Mouse (Mus musculus): ENCODE data around the gene Fam83b. TPM values are rescaled to one million over a fixed set of nuclear protein-coding genes. Genes with fewer than 3 reads are reported as not detected.

Fam83b gene
- total RNA-seq (2012; rRNA removed) (0.08 TPM in 2 replicates), total RNA-seq (2014; rRNA removed) (0.40 and 0.45 TPM in 2 replicates), polyA plus RNA-seq (2012; ENCODE audit: insufficient read length, low read depth) (0.41 and 0.60 TPM in 2 replicates)

DNA sequence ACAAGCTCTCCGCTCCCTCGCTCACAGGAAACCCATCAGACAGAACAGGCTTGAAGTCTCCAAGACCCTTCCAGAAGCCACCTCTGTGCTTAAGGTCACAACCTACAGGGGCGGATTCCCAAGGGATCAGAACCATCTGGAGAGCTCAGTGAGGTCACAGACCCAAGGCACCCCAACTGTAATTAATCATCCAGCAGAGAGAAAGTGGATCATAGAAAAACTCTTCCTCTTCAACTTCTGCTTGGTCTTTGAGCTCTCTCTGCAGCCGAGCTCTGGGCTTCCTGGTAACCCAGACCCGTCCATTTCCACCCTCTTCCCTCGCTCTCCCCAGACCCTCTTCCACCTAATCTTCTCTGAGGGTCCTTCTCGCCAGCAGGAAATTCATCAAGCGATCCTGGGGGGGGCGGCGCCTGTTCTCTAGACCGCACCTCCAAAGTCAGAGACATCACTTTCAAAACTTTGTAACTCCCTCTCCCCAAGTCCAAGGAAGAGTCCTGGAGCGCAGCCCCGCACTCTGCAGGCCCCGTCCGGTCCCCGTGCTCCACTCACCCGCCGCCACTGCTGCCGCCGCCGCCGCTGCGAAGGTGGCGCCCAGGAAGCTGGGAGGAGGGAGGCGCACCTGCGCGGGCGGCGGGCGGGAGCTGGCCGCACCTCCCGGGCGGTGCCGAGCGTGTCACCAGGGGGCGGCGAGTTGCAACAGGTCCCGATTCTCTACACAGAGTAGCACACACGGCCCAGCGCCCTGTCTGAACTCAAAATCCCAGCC is at the start of gene Fam83b:
Gene Fam83b (minus strand): TSS at position 602 of the 766 bp plus-strand sequence.
- Histone ChIP-seq H3K79me2 (replicated peaks; ENCODE audit: control insufficient read depth, extremely low read depth, insufficient read depth, poor library complexity, severe bottlenecking) (no peaks in the 10 kb centered on the region), H3K9ac (ENCODE audit: insufficient read depth, low read depth) (no peak within 1 kb of the TSS; the same call in 1 of the 2 replicates), H3K4me1 (ENCODE audit: control insufficient read depth in 1 of 2, insufficient read depth in 2 of 2) (peaks cover 0 to 15% of the 10 kb centered on the region in 2 experiments; a peak in 2 of 4 replicates), H3K9me3 (replicated peaks; ENCODE audit: low read length) (no peaks in the 10 kb centered on the region), H3K4me2 (ENCODE audit: insufficient read depth, low read depth, poor library complexity, severe bottlenecking) (peak within 1 kb of the TSS; percentile 52), H3K27me3 (replicated peaks) (no peaks in the 10 kb centered on the region), H3K36me3 (replicated peaks in 1 of 2; ENCODE audit: control insufficient read depth in 1 of 2, insufficient read depth in 1 of 2, low read length in 1 of 2) (no peaks in the 10 kb centered on the region), H3K4me3 (replicated peaks in 1 of 3; ENCODE audit: low read depth in 2 of 3, low read length in 2 of 3, poor library complexity in 1 of 3) (peak within 1 kb of the TSS in 2 of 3 experiments; percentile 58 to 59), H3K27ac (ENCODE audit: insufficient read depth, low read depth) (no peak within 1 kb of the TSS)
- DNase-seq (ENCODE audit: extremely low read depth) = peak; percentile 35
- dilution Hi-C loops (cut with MboI; ENCODE audit: extremely low pct_ligation_motif_present, extremely low pct_unique_long_range_greater_than_20kb, low sequenced_read_pairs) = no loop called here
- TF ChIP-seq NRF1 (IDR thresholded peaks at IDR 0.05; ENCODE audit: low read depth, low read length) = peak; percentile 63
- TF ChIP-seq MAX (IDR thresholded peaks at IDR 0.05; ENCODE audit: low read length) = no peak
- TF ChIP-seq UBTF (IDR thresholded peaks at IDR 0.05; ENCODE audit: low read depth, low read length) = 0 out of 2 replicates have a peak, but pooled peaks have one; percentile 56
- no peak for TF ChIP-seq ZC3H11A (IDR thresholded peaks at IDR 0.05; ENCODE audit: low read depth, low read length)
- TF ChIP-seq MXI1 (IDR thresholded peaks at IDR 0.05; ENCODE audit: low read depth, low read length) = 0 out of 2 replicates have a peak, but pooled peaks have one; percentile 31
- TF ChIP-seq MEF2A (IDR thresholded peaks at IDR 0.05; ENCODE audit: borderline replicate concordance, low read depth, low read length) = no peak
- TF ChIP-seq CTCF (conservative IDR thresholded peaks at IDR 0.05 in 1 of 2, IDR thresholded peaks at IDR 0.05 in 1 of 2; ENCODE audit: low read depth in 2 of 2, low read length in 2 of 2) = peak in 1 of 2 experiments; percentile 17; a peak in 1 of 4 replicates
- TF ChIP-seq ELF1 (IDR thresholded peaks at IDR 0.05; ENCODE audit: low read depth, low read length) = peak; percentile 18; the same call in 1 of the 2 replicates
- in situ Hi-C loops (cut with MboI; ENCODE audit: low pct_ligation_motif_present, low pct_unique_long_range_greater_than_20kb, low sequenced_read_pairs) = no loop called here

DNA sequence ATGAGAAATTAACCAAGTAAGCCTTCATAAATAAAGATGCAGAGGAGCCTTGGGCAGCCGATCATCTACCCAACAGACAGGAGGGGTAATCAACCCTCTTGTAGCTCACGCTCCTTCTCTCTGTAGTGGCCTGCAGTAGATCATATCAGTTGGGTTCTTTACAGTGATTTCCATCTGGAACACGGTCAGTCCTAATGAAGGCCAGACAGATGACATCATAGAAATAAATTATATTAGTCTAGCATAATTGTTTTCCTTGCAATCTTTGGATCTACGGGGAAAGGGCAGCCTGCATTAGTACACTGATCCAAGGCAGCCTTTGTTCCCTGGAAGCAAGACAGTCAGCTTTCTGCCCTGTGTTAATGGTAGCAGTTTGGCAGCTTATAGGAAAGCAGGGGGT is 47.2 kb upstream of the Fam83b start:
- dilution Hi-C loops (cut with MboI; ENCODE audit: extremely low pct_ligation_motif_present, extremely low pct_unique_long_range_greater_than_20kb, low sequenced_read_pairs) = no loop called here
- H3K27me3 ChIP-seq (replicated peaks) = no peaks in the 10 kb centered on the region
- TF ChIP-seq TCF12 (IDR thresholded peaks at IDR 0.05; ENCODE audit: low read depth, low read length) = no peak
- no peak for TF ChIP-seq ZC3H11A (IDR thresholded peaks at IDR 0.05; ENCODE audit: low read depth, low read length)
- TF ChIP-seq RAD21 (IDR thresholded peaks at IDR 0.05; ENCODE audit: low read depth, low read length) = no peak
- TF ChIP-seq E2F4 (IDR thresholded peaks at IDR 0.05; ENCODE audit: insufficient replicate concordance, low read depth, low read length) = no peak
- no peak for DNase-seq (ENCODE audit: extremely low read depth)
- no peaks in the 10 kb centered on the region for H3K36me3 ChIP-seq (replicated peaks in 1 of 2; ENCODE audit: control insufficient read depth in 1 of 2, insufficient read depth in 1 of 2, low read length in 1 of 2)
- no peak overlapping the region for H3K9ac ChIP-seq (ENCODE audit: insufficient read depth, low read depth)
- H3K4me1 ChIP-seq (ENCODE audit: control insufficient read depth in 1 of 2, insufficient read depth in 2 of 2) = no peaks in the 10 kb centered on the region
- no peaks in the 10 kb centered on the region for H3K79me2 ChIP-seq (replicated peaks; ENCODE audit: control insufficient read depth, extremely low read depth, insufficient read depth, poor library complexity, severe bottlenecking)
- H3K4me3 ChIP-seq (replicated peaks in 1 of 3; ENCODE audit: low read depth in 2 of 3, low read length in 2 of 3, poor library complexity in 1 of 3) = no peak overlapping the region
- H3K9me3 ChIP-seq (replicated peaks; ENCODE audit: low read length) = no peaks in the 10 kb centered on the region
- in situ Hi-C loops (cut with MboI; ENCODE audit: low pct_ligation_motif_present, low pct_unique_long_range_greater_than_20kb, low sequenced_read_pairs) = no loop called here
- H3K27ac ChIP-seq (ENCODE audit: insufficient read depth, low read depth) = no peak overlapping the region
- H3K4me2 ChIP-seq (ENCODE audit: insufficient read depth, low read depth, poor library complexity, severe bottlenecking) = no peak overlapping the region

DNA sequence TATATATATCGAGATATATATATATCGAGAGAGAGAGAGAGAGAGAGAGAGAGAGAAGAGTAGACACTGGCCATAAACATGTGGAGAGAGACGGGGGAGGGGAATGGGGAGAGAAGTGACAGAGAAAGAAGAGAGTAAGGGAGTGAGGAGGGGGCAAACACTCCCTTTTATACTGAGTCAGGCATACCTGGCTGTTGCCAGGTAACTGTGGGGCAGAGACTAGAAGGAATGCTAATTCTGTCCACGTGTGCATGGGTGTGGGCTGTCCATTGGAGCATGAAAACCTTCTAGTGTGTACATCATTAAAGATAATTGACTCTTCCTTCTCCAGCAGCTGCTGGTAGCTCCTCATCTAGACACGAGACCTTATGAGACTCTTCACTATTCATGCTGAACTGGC is 36.8 kb upstream of the Fam83b start:
- H3K36me3 ChIP-seq (replicated peaks in 1 of 2; ENCODE audit: control insufficient read depth in 1 of 2, insufficient read depth in 1 of 2, low read length in 1 of 2) = no peaks in the 10 kb centered on the region
- no peak overlapping the region for H3K4me3 ChIP-seq (replicated peaks in 1 of 3; ENCODE audit: low read depth in 2 of 3, low read length in 2 of 3, poor library complexity in 1 of 3)
- in situ Hi-C loops (cut with MboI; ENCODE audit: low pct_ligation_motif_present, low pct_unique_long_range_greater_than_20kb, low sequenced_read_pairs) = no loop called here
- H3K79me2 ChIP-seq (replicated peaks; ENCODE audit: control insufficient read depth, extremely low read depth, insufficient read depth, poor library complexity, severe bottlenecking) = no peaks in the 10 kb centered on the region
- H3K4me2 ChIP-seq (ENCODE audit: insufficient read depth, low read depth, poor library complexity, severe bottlenecking) = no peak overlapping the region
- no peak for DNase-seq (ENCODE audit: extremely low read depth)
- no peak overlapping the region for H3K27ac ChIP-seq (ENCODE audit: insufficient read depth, low read depth)
- no peaks in the 10 kb centered on the region for H3K9me3 ChIP-seq (replicated peaks; ENCODE audit: low read length)
- dilution Hi-C loops (cut with MboI; ENCODE audit: extremely low pct_ligation_motif_present, extremely low pct_unique_long_range_greater_than_20kb, low sequenced_read_pairs) = no loop called here
- H3K4me1 ChIP-seq (ENCODE audit: control insufficient read depth in 1 of 2, insufficient read depth in 2 of 2) = no peaks in the 10 kb centered on the region
- H3K9ac ChIP-seq (ENCODE audit: insufficient read depth, low read depth) = no peak overlapping the region
- TF ChIP-seq ZC3H11A (IDR thresholded peaks at IDR 0.05; ENCODE audit: low read depth, low read length) = no peak
- TF ChIP-seq SIN3A (IDR thresholded peaks at IDR 0.05; ENCODE audit: low read length) = no peak
- no peaks in the 10 kb centered on the region for H3K27me3 ChIP-seq (replicated peaks)
